Mouse (Mus musculus) MEL (cell line): ENCODE results near the gene Hsd17b12. TPM values are rescaled to one million over a fixed set of nuclear protein-coding genes. Genes with fewer than 3 reads are reported as not detected.

Experiments used
- DNase-seq: peaks from one replicate; pipeline ENCODE4 v3.0.0; 2011; ENCODE audit warnings: low read depth, low spot score
- H3K27ac ChIP-seq: 2 replicates; pipeline ENCODE4 v1.5.1; 2012; ENCODE audit warnings: low read depth, mild to moderate bottlenecking, control low read depth, low read length, moderate library complexity; ENCODE audit not compliant: control insufficient read depth
- H3K27me3 ChIP-seq, 2 experiments: fragments of 150-350 bp in 1 of 2; sonication (generic) in 1 of 2; 2 replicates each; pipeline ENCODE4 v1.6.1; 2012; ENCODE audit warnings: low read length in 2 of 2, mild to moderate bottlenecking in 2 of 2, improper control_type of control experiment in 1 of 2, moderate library complexity in 1 of 2; ENCODE audit not compliant: insufficient read depth in 2 of 2, control insufficient read depth in 1 of 2
- H3K36me3 ChIP-seq, 2 experiments: 2 replicates each; pipeline ENCODE4 v1.6.1; 2012 to 2014; ENCODE audit warnings: low read length in 2 of 2, improper control_type of control experiment in 1 of 2, inconsistent platforms in 1 of 2, mild to moderate bottlenecking in 1 of 2; ENCODE audit not compliant: insufficient read depth in 2 of 2, control insufficient read depth in 1 of 2
- H3K4me1 ChIP-seq, 2 experiments: fragments of 150-350 bp in 1 of 2; sonication (generic) in 1 of 2; 2 replicates each; pipeline ENCODE4 v1.6.1; 2012; ENCODE audit warnings: low read length in 2 of 2, improper control_type of control experiment in 1 of 2, mild to moderate bottlenecking in 1 of 2; ENCODE audit not compliant: insufficient read depth in 2 of 2, control insufficient read depth in 1 of 2
- H3K4me3 ChIP-seq, 2 experiments: fragments of 150-350 bp in 1 of 2; sonication (generic) in 1 of 2; 2 replicates each; pipeline ENCODE4 v1.5.1; 2012; ENCODE audit warnings: low read depth in 2 of 2, low read length in 2 of 2, mild to moderate bottlenecking in 2 of 2, moderate library complexity in 2 of 2, control low read depth in 1 of 2, improper control_type of control experiment in 1 of 2; ENCODE audit not compliant: control insufficient read depth in 1 of 2, insufficient read depth in 1 of 2
- H3K79me2 ChIP-seq: 2 replicates; pipeline ENCODE4 v1.6.1; 2012; ENCODE audit warnings: mild to moderate bottlenecking, low read length, moderate library complexity; ENCODE audit not compliant: control insufficient read depth, poor library complexity, insufficient read depth
- H3K9ac ChIP-seq: 2 replicates; pipeline ENCODE4 v1.6.1; 2012; ENCODE audit warnings: low read depth, mild to moderate bottlenecking, control low read depth, low read length, moderate library complexity; ENCODE audit not compliant: control insufficient read depth, poor library complexity, severe bottlenecking
- H3K9me3 ChIP-seq: fragments of 150-350 bp; sonication (generic); replicated peaks from 2 replicates; pipeline ENCODE4 v1.6.1; 2012; ENCODE audit warnings: mild to moderate bottlenecking, low read length, improper control_type of control experiment, moderate library complexity; ENCODE audit not compliant: insufficient read depth
- CHD1 ChIP-seq: IDR thresholded peaks from 2 replicates; pipeline ENCODE4 v1.6.1; 2012; ENCODE audit warnings: low read depth, mild to moderate bottlenecking, inconsistent platforms, low read length, improper control_type of control experiment
- CHD2 ChIP-seq: IDR thresholded peaks from 2 replicates; pipeline ENCODE4 v1.6.1; 2011; ENCODE audit warnings: low read length, improper control_type of control experiment
- CTCF ChIP-seq, 3 experiments: IDR thresholded peaks in 2 of 3; conservative IDR thresholded peaks in 1 of 3; 2 replicates each; pipeline ENCODE4 v1.5.1; 2011 to 2012; ENCODE audit warnings: low read length in 3 of 3, low read depth in 2 of 3, mild to moderate bottlenecking in 2 of 3, improper control_type of control experiment in 1 of 3, inconsistent platforms in 1 of 3, mixed read lengths in 1 of 3, moderate library complexity in 1 of 3; ENCODE audit not compliant: control insufficient read depth in 1 of 3, insufficient read depth in 1 of 3, poor library complexity in 1 of 3, severe bottlenecking in 1 of 3
- E2F4 ChIP-seq: IDR thresholded peaks from 2 replicates; pipeline ENCODE4 v1.6.1; 2011; ENCODE audit warnings: low read depth, low read length, improper control_type of control experiment, borderline replicate concordance
- ELF1 ChIP-seq: IDR thresholded peaks from 2 replicates; pipeline ENCODE4 v1.6.1; 2014; ENCODE audit warnings: low read depth, mild to moderate bottlenecking, inconsistent platforms, low read length, improper control_type of control experiment, moderate library complexity
- EP300 ChIP-seq, 2 experiments: IDR thresholded peaks; 2 replicates each; pipeline ENCODE4 v1.6.1; 2011; ENCODE audit warnings: improper control_type of control experiment in 2 of 2, low read length in 2 of 2, low read depth in 1 of 2, mild to moderate bottlenecking in 1 of 2
- ETS1 ChIP-seq: IDR thresholded peaks from 2 replicates; pipeline ENCODE4 v1.6.1; 2012; ENCODE audit warnings: low read depth, mild to moderate bottlenecking, inconsistent platforms, low read length, improper control_type of control experiment, moderate library complexity
- GATA1 ChIP-seq: IDR thresholded peaks from 2 replicates; pipeline ENCODE4 v1.6.1; 2011; ENCODE audit warnings: low read depth, low read length, improper control_type of control experiment
- HCFC1 ChIP-seq: IDR thresholded peaks from 2 replicates; pipeline ENCODE4 v1.6.1; 2012; ENCODE audit warnings: low read depth, mild to moderate bottlenecking, inconsistent platforms, low read length, improper control_type of control experiment, moderate library complexity
- JUND ChIP-seq: IDR thresholded peaks from 2 replicates; pipeline ENCODE4 v1.6.1; 2011; ENCODE audit warnings: low read depth, mild to moderate bottlenecking, improper control_type of control experiment, low read length
- KAT2A ChIP-seq: conservative IDR thresholded peaks from 2 replicates; pipeline ENCODE4 v1.6.1; 2012; ENCODE audit warnings: low read depth, low read length, improper control_type of control experiment, inconsistent platforms
- MAFK ChIP-seq: IDR thresholded peaks from 2 replicates; pipeline ENCODE4 v1.6.1; 2011; ENCODE audit warnings: low read depth, mild to moderate bottlenecking, low read length, improper control_type of control experiment, borderline replicate concordance
- MAX ChIP-seq: IDR thresholded peaks from 2 replicates; pipeline ENCODE4 v1.6.1; 2011; ENCODE audit warnings: low read length, improper control_type of control experiment
- MAZ ChIP-seq: IDR thresholded peaks from 2 replicates; pipeline ENCODE4 v1.6.1; 2012; ENCODE audit warnings: low read depth, mild to moderate bottlenecking, inconsistent platforms, low read length, improper control_type of control experiment
- MEF2A ChIP-seq: IDR thresholded peaks from 2 replicates; pipeline ENCODE4 v1.6.1; 2014; ENCODE audit warnings: low read depth, mild to moderate bottlenecking, inconsistent platforms, low read length, improper control_type of control experiment; ENCODE audit not compliant: poor library complexity, insufficient replicate concordance, severe bottlenecking; ENCODE audit errors: extremely low read depth
- MXI1 ChIP-seq: IDR thresholded peaks from 2 replicates; pipeline ENCODE4 v1.6.1; 2011; ENCODE audit warnings: mild to moderate bottlenecking, low read depth, low read length, improper control_type of control experiment
- NELFE ChIP-seq: IDR thresholded peaks from 2 replicates; pipeline ENCODE4 v1.6.1; 2011; ENCODE audit warnings: low read depth, low read length, improper control_type of control experiment
- NRF1 ChIP-seq: IDR thresholded peaks from 2 replicates; pipeline ENCODE4 v1.6.1; 2014; ENCODE audit warnings: low read depth, mild to moderate bottlenecking, inconsistent platforms, low read length, improper control_type of control experiment, moderate library complexity; ENCODE audit not compliant: poor library complexity, insufficient read depth, severe bottlenecking
- POLR2A ChIP-seq, 2 experiments: IDR thresholded peaks; 2 replicates each; pipeline ENCODE4 v1.6.1; 2011 to 2012; ENCODE audit warnings: low read length in 2 of 2, mild to moderate bottlenecking in 2 of 2, control low read depth in 1 of 2, improper control_type of control experiment in 1 of 2, low read depth in 1 of 2, moderate library complexity in 1 of 2; ENCODE audit not compliant: control insufficient read depth in 1 of 2, insufficient read depth in 1 of 2, poor library complexity in 1 of 2
- POLR2AphosphoS2 ChIP-seq: IDR thresholded peaks from 2 replicates; pipeline ENCODE4 v1.6.1; 2011; ENCODE audit warnings: low read length, improper control_type of control experiment
- RAD21 ChIP-seq: IDR thresholded peaks from 2 replicates; pipeline ENCODE4 v1.6.1; 2011; ENCODE audit warnings: mild to moderate bottlenecking, low read depth, low read length, improper control_type of control experiment
- RCOR1 ChIP-seq: IDR thresholded peaks from 2 replicates; pipeline ENCODE4 v1.6.1; 2012; ENCODE audit warnings: low read depth, mild to moderate bottlenecking, inconsistent platforms, low read length, improper control_type of control experiment
- SIN3A ChIP-seq: IDR thresholded peaks from 2 replicates; pipeline ENCODE4 v1.6.1; 2012; ENCODE audit warnings: low read length, improper control_type of control experiment, inconsistent platforms
- SMC3 ChIP-seq: IDR thresholded peaks from 2 replicates; pipeline ENCODE4 v1.6.1; 2011; ENCODE audit warnings: low read depth, low read length, improper control_type of control experiment
- TAL1 ChIP-seq: IDR thresholded peaks from 2 replicates; pipeline ENCODE4 v1.6.1; 2012; ENCODE audit warnings: mild to moderate bottlenecking, inconsistent platforms, low read length, moderate library complexity, mixed read lengths
- TBP ChIP-seq: IDR thresholded peaks from 2 replicates; pipeline ENCODE4 v1.8.0; 2011; ENCODE audit warnings: low read depth, low read length, improper control_type of control experiment
- TCF12 ChIP-seq: IDR thresholded peaks from 2 replicates; pipeline ENCODE4 v1.6.1; 2014; ENCODE audit warnings: low read depth, mild to moderate bottlenecking, inconsistent platforms, low read length, improper control_type of control experiment, moderate library complexity
- UBTF ChIP-seq: IDR thresholded peaks from 2 replicates; pipeline ENCODE4 v1.6.1; 2012; ENCODE audit warnings: low read depth, mild to moderate bottlenecking, inconsistent platforms, low read length, improper control_type of control experiment, moderate library complexity, borderline replicate concordance; ENCODE audit not compliant: insufficient read depth
- USF1 ChIP-seq: IDR thresholded peaks from 2 replicates; pipeline ENCODE4 v1.6.1; 2014; ENCODE audit warnings: low read depth, mild to moderate bottlenecking, inconsistent platforms, low read length, improper control_type of control experiment, moderate library complexity
- USF2 ChIP-seq, 2 experiments: IDR thresholded peaks; 2 replicates each; pipeline ENCODE4 v1.6.1; 2011 to 2012; ENCODE audit warnings: improper control_type of control experiment in 2 of 2, low read length in 2 of 2, borderline replicate concordance in 1 of 2, inconsistent platforms in 1 of 2, low read depth in 1 of 2, mild to moderate bottlenecking in 1 of 2; ENCODE audit not compliant: insufficient read depth in 1 of 2
- ZC3H11A ChIP-seq: IDR thresholded peaks from 2 replicates; pipeline ENCODE4 v1.6.1; 2012; ENCODE audit warnings: low read depth, mild to moderate bottlenecking, inconsistent platforms, low read length, improper control_type of control experiment
- ZKSCAN1 ChIP-seq: IDR thresholded peaks from 2 replicates; pipeline ENCODE4 v1.6.1; 2012; ENCODE audit warnings: low read depth, mild to moderate bottlenecking, inconsistent platforms, low read length, improper control_type of control experiment, moderate library complexity
- ZMIZ1 ChIP-seq: IDR thresholded peaks from 2 replicates; pipeline ENCODE4 v1.6.1; 2012; ENCODE audit warnings: low read depth, mild to moderate bottlenecking, inconsistent platforms, low read length, improper control_type of control experiment, moderate library complexity
- ZNF384 ChIP-seq: IDR thresholded peaks from 2 replicates; pipeline ENCODE4 v1.6.1; 2012; ENCODE audit warnings: low read depth, mild to moderate bottlenecking, inconsistent platforms, low read length, improper control_type of control experiment
- polyA plus RNA-seq, 2 experiments: library from polyadenylated mRNA; stranded (reverse) in 1 of 2; unstranded in 1 of 2; fragments of >175 nt in 1 of 2; fragments of >200 nt in 1 of 2; gene quantifications; 2 replicates each; pipeline versions ENCODE4 v1.2.1 to v1.2.4; 2012; ENCODE audit warnings: low replicate concordance in 2 of 2, low read depth in 1 of 2; ENCODE audit not compliant: insufficient read length in 2 of 2, insufficient read depth in 1 of 2, missing spikeins in 1 of 2
- total RNA-seq: library from RNA; depleted of rRNA; stranded (reverse); fragments of 300-350 nt; gene quantifications from 2 replicates; pipeline ENCODE4 v1.2.3, GENCODE M21; 2012

Hsd17b12 gene
- total and polyA plus RNA-seq, 3 experiments: 83.5 to 148 (median 94.6) TPM

GRCm38 (mm10) chr2:94035428-94036331, 122.1 kb downstream of the Hsd17b12 start:
- no peak overlapping the region for H3K9ac ChIP-seq
- H3K4me3 ChIP-seq: no peak overlapping the region
- H3K36me3 ChIP-seq: peaks cover 0 to 5% of the 10 kb centered on the region in 2 experiments; a peak in 2 of 4 replicates
- DNase-seq: peak; percentile 65
- H3K27me3 ChIP-seq: no peaks in the 10 kb centered on the region
- H3K79me2 ChIP-seq: no peaks in the 10 kb centered on the region
- no peak overlapping the region for H3K27ac ChIP-seq
- TF ChIP-seq SIN3A: no peak
- 0 out of 2 replicates have a peak, but pooled peaks have one; percentile 24 for TF ChIP-seq MAX
- TF ChIP-seq ZMIZ1: no peak
- TF ChIP-seq JUND: no peak
- no peak for TF ChIP-seq E2F4
- TF ChIP-seq USF1: no peak
- TF ChIP-seq CTCF (IDR thresholded peaks at IDR 0.05 in 2 of 3, conservative IDR thresholded peaks at IDR 0.05 in 1 of 3; ENCODE audit: control insufficient read depth in 1 of 3, insufficient read depth in 1 of 3, low read depth in 2 of 3, low read length in 3 of 3, poor library complexity in 1 of 3, severe bottlenecking in 1 of 3): peak; percentile 57 to 89 (median 82)
- no peak for TF ChIP-seq KAT2A
- peak; percentile 79 for TF ChIP-seq RAD21
- no peak for TF ChIP-seq TCF12
- TF ChIP-seq ETS1: no peak
- no peak for TF ChIP-seq RCOR1
- no peak for TF ChIP-seq MAZ
- no peak for TF ChIP-seq EP300 (IDR thresholded peaks at IDR 0.05; ENCODE audit: low read depth in 1 of 2, low read length in 2 of 2)
- no peak for TF ChIP-seq UBTF
- TF ChIP-seq MXI1: no peak
- no peak for TF ChIP-seq TBP
- TF ChIP-seq HCFC1: no peak
- no peak for TF ChIP-seq NELFE
- peak; percentile 65 for TF ChIP-seq SMC3
- TF ChIP-seq POLR2AphosphoS2: no peak
- TF ChIP-seq CHD2: no peak
- TF ChIP-seq CHD1: no peak
- TF ChIP-seq MEF2A: no peak
- no peak for TF ChIP-seq ELF1
- no peak for TF ChIP-seq USF2 (IDR thresholded peaks at IDR 0.05; ENCODE audit: borderline replicate concordance in 1 of 2, insufficient read depth in 1 of 2, low read depth in 1 of 2, low read length in 2 of 2)
- TF ChIP-seq GATA1: no peak
- TF ChIP-seq ZKSCAN1: no peak
- no peak for TF ChIP-seq POLR2A (IDR thresholded peaks at IDR 0.05; ENCODE audit: control insufficient read depth in 1 of 2, insufficient read depth in 1 of 2, low read depth in 1 of 2, low read length in 2 of 2, poor library complexity in 1 of 2)
- TF ChIP-seq MAFK: no peak
- no peak for TF ChIP-seq ZNF384
- no peak for TF ChIP-seq TAL1
- TF ChIP-seq NRF1: no peak
- TF ChIP-seq ZC3H11A: peak; percentile 51; the same call in 1 of the 2 replicates
- no peaks in the 10 kb centered on the region for H3K4me1 ChIP-seq
- no peaks in the 10 kb centered on the region for H3K9me3 ChIP-seq
